Mouse (Mus musculus) hindbrain, embryonic 13.5 days (tissue): ENCODE measurements around the gene Rbm8a. TPM values are rescaled to one million over a fixed set of nuclear protein-coding genes. Genes with fewer than 3 reads are reported as not detected.

Source experiments
- ATAC-seq: fragments of 200-750 bp; cut with Nextera tagmentation; 2 replicates; pipeline ENCODE4 v1.8.0; 2017; ENCODE audit warnings: moderate TSS enrichment; ENCODE audit not compliant: low FRiP score
- H3K27ac ChIP-seq: fragments of 300-500 bp; sonication (generic); 2 replicates; pipeline ENCODE4 v1.5.1; 2015; ENCODE audit warnings: inconsistent platforms, mild to moderate bottlenecking, moderate library complexity
- H3K27me3 ChIP-seq: fragments of 300-500 bp; sonication (generic); 2 replicates; pipeline ENCODE4 v1.6.1; 2015; ENCODE audit warnings: mild to moderate bottlenecking, inconsistent platforms
- H3K36me3 ChIP-seq: fragments of 300-500 bp; sonication (generic); 2 replicates; pipeline ENCODE4 v1.6.1; 2015; ENCODE audit warnings: mild to moderate bottlenecking, inconsistent platforms
- H3K4me1 ChIP-seq: fragments of 300-500 bp; sonication (generic); replicated peaks from 2 replicates; pipeline ENCODE4 v1.6.1; 2015; ENCODE audit warnings: inconsistent platforms
- H3K4me2 ChIP-seq: fragments of 300-500 bp; sonication (generic); 2 replicates; pipeline ENCODE4 v1.6.1; 2015; ENCODE audit warnings: inconsistent platforms, mild to moderate bottlenecking, moderate library complexity
- H3K4me3 ChIP-seq: fragments of 300-500 bp; sonication (generic); 2 replicates; pipeline ENCODE4 v1.5.1; 2015; ENCODE audit warnings: mild to moderate bottlenecking, inconsistent platforms
- H3K9ac ChIP-seq: fragments of 300-500 bp; sonication (generic); 2 replicates; pipeline ENCODE4 v1.6.1; 2015; ENCODE audit warnings: mild to moderate bottlenecking, inconsistent platforms
- H3K9me3 ChIP-seq: fragments of 300-500 bp; sonication (generic); 2 replicates; pipeline ENCODE4 v1.6.1; 2016; ENCODE audit warnings: inconsistent platforms
- WGBS: fragments of 180-500 bp; shearing (Covaris S2); methylation state at CpG from one replicate; pipeline ENCODE4 v1.1.7; 2015; 5-methylcytosine and 5-hydroxymethylcytosine counted together
- polyA plus RNA-seq: library from polyadenylated mRNA; unstranded; fragments of >200 nt; fragmentation: Nextera tagmentation; extraction: Ambion mirVana; gene quantifications from 2 replicates; pipeline ENCODE4 v1.2.1, GENCODE M21; 2015

Gene Rbm8a
- 123 and 129 TPM in 2 replicates for polyA plus RNA-seq

DNA sequence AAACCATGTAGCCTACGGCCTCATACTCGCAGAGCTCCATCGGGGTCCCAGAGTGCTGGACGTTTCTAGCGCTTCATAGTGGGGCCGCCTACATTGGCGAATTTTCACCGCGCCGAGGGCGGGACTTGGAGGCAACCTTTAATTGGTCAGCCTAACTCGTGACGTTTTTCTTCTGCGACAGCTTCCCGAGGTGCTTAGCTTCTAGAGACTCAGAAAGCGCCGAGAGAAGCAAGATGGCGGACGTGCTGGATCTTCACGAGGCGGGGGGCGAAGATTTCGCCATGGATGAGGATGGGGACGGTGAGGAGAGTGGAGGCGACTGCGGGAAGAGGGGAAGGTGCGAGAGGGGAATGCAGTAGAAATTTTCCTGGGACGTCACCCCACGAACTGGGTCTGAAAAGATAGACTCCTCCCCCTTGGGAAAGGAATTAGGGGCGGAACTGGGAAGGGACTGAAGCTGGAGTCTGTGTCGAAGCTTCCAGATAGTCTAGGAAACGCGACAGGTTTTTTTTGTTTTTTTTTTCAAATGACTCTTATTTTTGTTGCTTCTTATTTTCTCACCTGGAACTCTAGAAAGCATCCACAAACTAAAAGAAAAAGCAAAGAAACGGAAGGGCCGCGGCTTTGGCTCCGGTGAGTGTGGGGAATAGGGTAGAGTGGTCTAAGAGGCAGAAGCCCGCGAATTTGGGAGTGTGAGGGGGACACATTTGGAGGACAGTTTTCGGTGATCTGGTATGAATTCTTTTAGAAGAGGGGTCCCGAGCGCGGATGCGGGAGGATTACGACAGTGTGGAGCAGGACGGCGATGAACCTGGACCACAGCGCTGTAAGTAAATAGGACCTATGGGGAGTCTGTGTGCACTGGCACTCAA lies at the start of gene Rbm8a:
Gene Rbm8a, plus strand, starts transcription at position 205 of the 872 bp plus-strand sequence.
- Histone ChIP-seq H3K36me3 (peaks cover 37% of the 10 kb centered on the region), H3K27ac (peak within 1 kb of the TSS; percentile 82), H3K27me3 (no peaks in the 10 kb centered on the region), H3K4me1 (peaks cover 27% of the 10 kb centered on the region), H3K9ac (peak within 1 kb of the TSS; percentile 84), H3K4me2 (peak within 1 kb of the TSS; percentile 82), H3K9me3 (no peaks in the 10 kb centered on the region), H3K4me3 (peak within 1 kb of the TSS; percentile 64)
- ATAC-seq, result peak; percentile 94
- WGBS, result under 1% methylated on average over 48 of the region's 48 CpGs

- H3K27ac ChIP-seq, result no peak overlapping the region
- no peaks in the 10 kb centered on the region for H3K36me3 ChIP-seq
- H3K9ac ChIP-seq, result no peak overlapping the region
- peaks cover 27% of the 10 kb centered on the region for H3K4me1 ChIP-seq
- 51% methylated on average over 6 of the region's 6 CpGs for WGBS
- H3K27me3 ChIP-seq, result peaks cover 11% of the 10 kb centered on the region
- ATAC-seq, result no peak
- no peaks in the 10 kb centered on the region for H3K9me3 ChIP-seq
- H3K4me3 ChIP-seq, result no peak overlapping the region
- no peak overlapping the region for H3K4me2 ChIP-seq
Measured at GRCm38 (mm10) chr3:96581141-96581540, 48.6 kb upstream of the Rbm8a start.

GRCm38 (mm10) chr3:96581771-96582515 lies 47.8 kb upstream of the Rbm8a start:
- Histone ChIP-seq H3K27me3 (peaks cover 11% of the 10 kb centered on the region), H3K4me2 (no peak overlapping the region), H3K9me3 (no peaks in the 10 kb centered on the region), H3K4me1 (peaks cover 19% of the 10 kb centered on the region), H3K9ac (no peak overlapping the region), H3K36me3 (no peaks in the 10 kb centered on the region), H3K27ac (no peak overlapping the region), H3K4me3 (no peak overlapping the region)
- 92% methylated on average over 16 of the region's 16 CpGs for WGBS
- no peak for ATAC-seq

GRCm38 (mm10) chr3:96583386-96583785 lies 46.3 kb upstream of the Rbm8a start:
- Histone ChIP-seq H3K36me3 (no peaks in the 10 kb centered on the region), H3K4me2 (no peak overlapping the region), H3K27ac (no peak overlapping the region), H3K4me3 (no peak overlapping the region), H3K4me1 (peaks cover 13% of the 10 kb centered on the region), H3K9me3 (no peaks in the 10 kb centered on the region; the same call in 1 of the 2 replicates), H3K27me3 (peaks cover 11% of the 10 kb centered on the region), H3K9ac (no peak overlapping the region)
- WGBS, result 95% methylated on average over 5 of the region's 5 CpGs
- no peak for ATAC-seq

- WGBS, result 79% methylated on average over 4 of the region's 4 CpGs
Measured at GRCm38 (mm10) chr3:96590657-96591056, 39.1 kb upstream of the Rbm8a start.

DNA sequence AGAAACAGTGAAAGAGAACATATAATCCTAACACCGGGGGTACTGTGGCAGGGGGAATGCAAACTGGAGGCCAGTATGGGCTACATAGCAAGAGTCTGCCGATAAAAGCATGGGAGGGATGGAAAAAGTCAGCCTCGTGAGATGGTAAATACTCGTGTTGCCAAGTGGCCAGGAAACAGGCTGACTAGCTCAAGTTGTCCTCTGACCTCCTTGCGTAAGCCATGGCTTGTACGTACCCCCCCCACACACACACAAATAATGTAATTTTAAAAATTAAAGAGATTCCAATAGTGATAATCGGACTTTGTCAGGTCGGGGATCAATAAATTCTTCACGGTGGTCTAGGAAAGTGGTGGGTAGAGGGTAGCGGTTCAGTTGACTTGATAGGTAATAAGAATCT lies 36.4 kb upstream of the Rbm8a start:
- peak overlapping the region; percentile 69 for H3K4me2 ChIP-seq
- peak overlapping the region; percentile 76 for H3K9ac ChIP-seq
- peak overlapping the region; percentile 89 for H3K27ac ChIP-seq
- 0 out of 2 replicates have a peak, but pooled peaks have one; percentile 0 for ATAC-seq
- H3K27me3 ChIP-seq, result peaks cover 13% of the 10 kb centered on the region
- H3K36me3 ChIP-seq, result no peaks in the 10 kb centered on the region; the same call in 1 of the 2 replicates
- peak overlapping the region; percentile 60 for H3K4me3 ChIP-seq
- H3K4me1 ChIP-seq, result peaks cover 46% of the 10 kb centered on the region
- no peaks in the 10 kb centered on the region for H3K9me3 ChIP-seq
- 1% methylated on average over 10 of the region's 10 CpGs for WGBS

More at GRCm38 (mm10) chr3:96590657-96591056, 39.1 kb upstream of the Rbm8a start:
- Histone ChIP-seq H3K9ac (no peak overlapping the region), H3K4me3 (no peak overlapping the region), H3K9me3 (no peaks in the 10 kb centered on the region; the same call in 1 of the 2 replicates), H3K36me3 (no peaks in the 10 kb centered on the region; the same call in 1 of the 2 replicates), H3K4me2 (no peak overlapping the region), H3K27me3 (peaks cover 8% of the 10 kb centered on the region), H3K4me1 (peaks cover 18% of the 10 kb centered on the region), H3K27ac (no peak overlapping the region)
- no peak for ATAC-seq

DNA sequence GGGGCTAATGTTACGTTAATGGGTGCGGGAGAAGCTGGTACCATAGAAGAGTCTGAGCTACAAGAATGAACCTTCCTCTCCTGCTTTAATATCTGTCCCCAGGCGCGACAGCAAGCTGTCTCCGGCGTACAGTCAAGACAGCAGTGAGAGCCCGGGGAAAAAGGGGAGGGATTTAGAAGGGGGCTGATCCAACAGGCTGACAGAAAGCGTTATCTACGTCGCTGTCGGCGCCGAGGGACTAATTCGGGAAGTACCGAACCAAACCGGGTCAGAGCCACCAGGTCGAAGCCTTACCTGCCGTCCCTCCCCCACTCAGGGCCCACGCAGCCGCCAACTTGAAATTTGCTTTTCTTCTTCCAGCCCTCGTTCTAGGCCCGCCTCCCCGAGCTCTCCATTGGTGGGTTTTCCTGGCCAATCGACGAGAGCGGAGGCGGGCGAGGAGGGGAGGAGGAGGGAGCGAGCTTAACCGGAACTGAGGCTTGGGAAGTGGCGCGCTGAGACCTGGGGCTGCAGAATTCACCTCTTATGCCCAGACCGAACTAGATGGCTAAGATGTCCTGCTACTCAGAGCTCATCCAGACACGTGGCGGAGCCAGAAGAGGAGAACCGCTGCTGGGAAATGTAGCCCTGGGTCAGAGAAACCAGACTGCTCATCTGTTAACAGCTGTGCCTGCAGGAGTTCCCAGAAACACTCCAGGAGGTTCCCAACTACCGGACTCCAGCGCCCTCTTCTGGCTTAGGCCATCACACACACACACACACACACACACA lies 35.8 kb upstream of the Rbm8a start, which contains the start of gene Polr3gl:
Gene Polr3gl, minus strand, starts transcription at position 392 of the 771 bp plus-strand sequence.
- no peaks in the 10 kb centered on the region for H3K9me3 ChIP-seq
- peak within 1 kb of the TSS; percentile 89 for H3K27ac ChIP-seq
- peak within 1 kb of the TSS; percentile 60 for H3K4me3 ChIP-seq
- under 1% methylated on average over 36 of the region's 38 CpGs for WGBS
- peak within 1 kb of the TSS; percentile 76 for H3K9ac ChIP-seq
- H3K4me1 ChIP-seq, result peaks cover 52% of the 10 kb centered on the region
- H3K27me3 ChIP-seq, result peaks cover 13% of the 10 kb centered on the region
- peak within 1 kb of the TSS; percentile 69 for H3K4me2 ChIP-seq
- no peaks in the 10 kb centered on the region; the same call in 1 of the 2 replicates for H3K36me3 ChIP-seq
- ATAC-seq, result peak; percentile 83

- Histone ChIP-seq H3K27ac (no peak overlapping the region), H3K27me3 (peaks cover 13% of the 10 kb centered on the region), H3K9me3 (no peaks in the 10 kb centered on the region), H3K4me2 (no peak overlapping the region), H3K36me3 (no peaks in the 10 kb centered on the region; the same call in 1 of the 2 replicates), H3K9ac (no peak overlapping the region), H3K4me1 (peaks cover 59% of the 10 kb centered on the region), H3K4me3 (no peak overlapping the region)
- ATAC-seq, result no peak
- WGBS, result 76% methylated on average over 5 of the region's 5 CpGs
Measured at GRCm38 (mm10) chr3:96594851-96595250, 34.9 kb upstream of the Rbm8a start.

DNA sequence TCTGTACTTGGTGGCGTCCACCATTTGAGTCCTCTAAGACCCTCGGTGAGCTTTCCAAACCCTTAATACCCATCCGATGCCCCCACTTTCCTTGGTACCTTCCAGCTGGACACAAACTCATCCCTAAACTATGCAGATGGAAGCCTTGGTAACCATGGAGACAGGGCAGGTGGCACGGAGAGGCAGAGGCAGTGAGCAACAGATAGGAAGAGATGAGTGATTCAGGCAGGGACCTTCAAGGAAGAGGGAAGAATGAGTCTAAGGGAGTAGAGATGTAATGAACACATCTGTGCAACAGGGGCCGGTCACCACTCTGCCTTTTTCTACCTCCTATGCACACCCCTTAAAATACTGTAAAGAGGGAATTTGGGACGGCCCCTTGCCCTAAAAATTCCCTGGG lies 34.1 kb upstream of the Rbm8a start:
- Histone ChIP-seq H3K4me1 (peaks cover 67% of the 10 kb centered on the region), H3K4me3 (peak overlapping the region; percentile 53), H3K36me3 (no peaks in the 10 kb centered on the region), H3K9ac (peak overlapping the region; percentile 85), H3K27me3 (peaks cover 13% of the 10 kb centered on the region), H3K4me2 (peak overlapping the region; percentile 98), H3K9me3 (no peaks in the 10 kb centered on the region), H3K27ac (peak overlapping the region; percentile 66; the same call in 1 of the 2 replicates)
- no peak for ATAC-seq
- 16% methylated on average over 6 of the region's 6 CpGs for WGBS

- Histone ChIP-seq H3K27me3 (peaks cover 13% of the 10 kb centered on the region), H3K9me3 (no peaks in the 10 kb centered on the region), H3K4me3 (peak within 1 kb of the TSS; percentile 53), H3K4me1 (peaks cover 67% of the 10 kb centered on the region), H3K4me2 (peak within 1 kb of the TSS; percentile 98), H3K9ac (peak within 1 kb of the TSS; percentile 85), H3K36me3 (no peaks in the 10 kb centered on the region), H3K27ac (peak within 1 kb of the TSS; percentile 74)
- WGBS, result 0% methylated on average over 21 of the region's 23 CpGs
- no peak for ATAC-seq
Measured at GRCm38 (mm10) chr3:96596228-96596707, 33.5 kb upstream of the Rbm8a start, which contains the start of gene Ankrd34a. TSS of gene Ankrd34a (plus strand) at chr3:96596636.

- peak overlapping the region; percentile 98 for H3K4me2 ChIP-seq
- H3K27me3 ChIP-seq, result peaks cover 13% of the 10 kb centered on the region
- peak overlapping the region; percentile 85 for H3K9ac ChIP-seq
- 2% methylated on average over 12 of the region's 12 CpGs for WGBS
- no peak for ATAC-seq
- peak overlapping the region; percentile 53 for H3K4me3 ChIP-seq
- peaks cover 69% of the 10 kb centered on the region for H3K4me1 ChIP-seq
- H3K36me3 ChIP-seq, result no peaks in the 10 kb centered on the region
- no peaks in the 10 kb centered on the region for H3K9me3 ChIP-seq
- peak overlapping the region; percentile 66 for H3K27ac ChIP-seq
Measured at GRCm38 (mm10) chr3:96596855-96597254, 32.9 kb upstream of the Rbm8a start.
